Mouse (Mus musculus): ENCODE results near the gene Zfr.
"Not testable (repeated sequence)": the region's sequence is repeated elsewhere in the genome, so short reads cannot be mapped to it uniquely, and the experiment has no call there.

Zfr gene

DNA sequence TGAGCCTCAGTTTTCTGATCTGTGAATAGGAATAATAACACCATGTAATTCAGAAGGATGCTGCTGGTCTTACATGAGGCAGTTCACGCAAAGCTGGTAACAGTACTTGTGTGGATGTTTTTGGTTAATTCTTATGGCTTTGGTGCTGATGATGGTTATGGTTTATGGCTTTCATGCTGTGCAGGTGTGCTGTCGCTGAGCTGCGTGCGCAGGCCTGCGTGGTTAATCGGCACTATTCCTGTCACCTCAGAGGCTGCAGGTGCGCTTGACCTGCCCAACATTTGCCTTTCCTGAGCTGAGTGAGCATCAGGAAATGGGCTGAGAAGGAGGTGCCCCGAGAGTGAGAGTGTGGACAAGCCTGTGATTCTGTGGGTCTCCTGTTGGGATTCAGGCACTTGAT, 98.5 kb downstream of the Zfr start:
- DNase-seq (ENCODE audit: low spot score): no peak

DNA sequence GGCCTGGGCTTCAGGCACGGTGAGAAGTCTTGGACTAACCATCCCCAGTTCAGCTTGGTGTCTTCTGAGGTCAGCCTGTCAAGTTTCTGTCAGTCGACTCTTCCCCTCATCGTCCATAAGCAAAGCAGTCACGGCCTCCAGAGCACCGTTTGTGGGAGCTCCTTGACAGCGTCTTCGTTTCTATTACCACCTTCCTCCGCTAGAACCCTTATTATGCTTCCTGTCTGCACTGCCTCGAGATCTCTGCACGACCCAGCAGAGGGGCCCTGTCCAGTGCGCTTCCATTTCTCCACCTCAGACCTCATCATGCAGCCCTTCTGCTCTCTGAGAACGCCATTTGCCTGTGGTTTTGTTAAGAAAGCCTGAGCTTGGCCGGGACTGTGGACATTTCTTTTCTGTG, 99.2 kb downstream of the Zfr start:
- no peak for DNase-seq (ENCODE audit: low spot score)

GRCm38 (mm10) chr15:12217332-12217731, 99.7 kb downstream of the Zfr start:
- not testable (repeated sequence) for DNase-seq (ENCODE audit: low spot score)

DNA sequence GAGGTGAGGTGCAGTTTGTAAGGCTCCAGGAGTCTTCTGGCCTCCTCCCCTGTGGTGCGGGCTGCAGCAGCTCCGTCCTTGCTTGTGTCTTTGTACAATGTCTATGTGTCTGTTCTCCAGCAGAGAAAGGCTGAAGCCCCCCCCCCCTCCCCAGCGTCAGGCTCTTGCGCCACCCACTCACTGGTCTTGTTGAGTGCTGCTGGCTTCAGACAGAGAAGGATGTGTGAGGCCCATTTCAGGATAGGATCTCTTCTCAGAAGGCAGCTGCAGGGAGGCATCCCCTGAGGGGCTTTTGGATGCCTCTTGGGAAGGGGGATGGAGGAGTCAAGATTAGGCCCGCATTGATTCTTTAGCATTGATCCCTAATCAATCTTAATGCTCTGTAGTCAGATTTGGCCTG, 100.2 kb downstream of the Zfr start:
- no peak for DNase-seq (ENCODE audit: low spot score)

- no peak for DNase-seq (ENCODE audit: low spot score)
These were observed 101.2 kb downstream of the Zfr start for GRCm38 (mm10) chr15:12218583-12219382.

DNA sequence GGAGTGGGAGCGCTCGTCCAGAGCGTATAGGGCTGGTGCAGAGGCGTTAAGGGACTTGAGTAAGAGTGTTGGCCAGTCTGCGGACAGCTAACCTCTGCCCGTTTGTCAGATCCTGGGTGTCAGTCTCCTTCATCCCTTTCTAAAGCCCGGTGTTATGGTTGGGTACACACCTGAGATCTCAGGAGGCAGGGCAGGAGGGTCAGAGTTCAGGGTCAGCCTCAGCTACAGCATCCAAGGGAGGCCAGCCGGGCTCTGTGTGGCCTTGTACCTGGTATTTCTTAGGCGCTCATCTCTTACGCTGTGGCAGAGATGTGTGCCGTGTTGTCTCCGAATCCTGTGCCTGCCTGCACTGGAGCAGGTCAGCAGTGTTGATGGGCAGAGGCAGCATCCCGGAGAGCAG, 103.5 kb downstream of the Zfr start:
- no peak for DNase-seq (ENCODE audit: low spot score)

DNA sequence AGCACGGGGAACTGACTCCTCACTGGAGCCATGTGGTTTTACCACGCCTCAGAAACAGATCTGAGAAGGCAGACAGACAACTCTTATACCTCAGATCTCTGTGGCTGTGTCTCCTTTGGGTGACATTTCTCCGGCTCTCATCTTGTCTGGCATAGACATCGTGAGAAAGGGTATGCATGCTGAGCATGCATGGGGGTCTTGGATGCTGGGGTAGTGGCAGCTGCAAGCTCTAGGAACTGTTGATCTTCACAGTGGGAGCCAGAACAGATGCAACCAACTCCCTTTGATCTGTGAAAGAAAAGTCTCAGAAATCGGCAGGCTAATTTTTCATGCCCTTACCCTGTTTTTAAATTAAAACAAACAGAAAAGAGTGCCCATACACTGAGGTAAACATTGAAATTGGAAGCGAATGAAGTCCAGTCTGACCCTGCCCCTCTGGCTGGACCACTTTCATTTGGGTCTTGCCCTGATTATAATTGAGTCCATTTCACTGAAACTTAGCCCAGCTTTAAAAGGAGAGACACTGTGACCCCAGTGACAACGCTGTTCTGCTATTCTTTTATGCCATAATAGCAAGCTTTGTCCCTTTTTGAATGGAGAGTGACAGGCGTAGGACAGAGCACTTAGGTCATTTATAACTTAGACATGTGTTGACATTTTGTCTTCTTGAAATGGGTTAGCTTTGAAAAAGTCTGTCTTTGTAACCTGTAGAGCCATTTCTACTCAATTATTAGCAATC, 105.1 kb downstream of the Zfr start:
- DNase-seq (ENCODE audit: low spot score): no peak

DNA sequence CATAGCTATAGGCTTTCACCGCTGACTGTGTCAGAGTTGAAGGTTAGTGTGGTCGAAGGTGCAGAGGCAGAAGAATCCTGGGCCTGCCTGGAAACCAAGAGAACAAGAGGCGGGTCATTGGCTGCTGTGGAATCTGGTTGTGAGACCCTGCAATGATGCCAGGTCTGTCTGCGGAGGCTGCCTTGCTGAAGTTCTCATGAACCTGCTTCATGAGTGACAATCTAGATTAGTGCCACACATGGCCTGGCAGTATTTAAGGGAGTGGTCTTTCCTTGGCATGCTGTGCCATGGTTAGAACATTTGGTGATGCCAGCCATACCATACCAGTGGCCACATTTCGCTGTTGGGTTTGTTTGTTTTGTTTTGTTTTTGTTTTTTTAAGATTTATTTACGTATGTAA, 105.8 kb downstream of the Zfr start:
- no peak for DNase-seq (ENCODE audit: low spot score)

GRCm38 (mm10) chr15:12224239-12224638, 106.6 kb downstream of the Zfr start:
- no peak for DNase-seq (ENCODE audit: low spot score)

DNA sequence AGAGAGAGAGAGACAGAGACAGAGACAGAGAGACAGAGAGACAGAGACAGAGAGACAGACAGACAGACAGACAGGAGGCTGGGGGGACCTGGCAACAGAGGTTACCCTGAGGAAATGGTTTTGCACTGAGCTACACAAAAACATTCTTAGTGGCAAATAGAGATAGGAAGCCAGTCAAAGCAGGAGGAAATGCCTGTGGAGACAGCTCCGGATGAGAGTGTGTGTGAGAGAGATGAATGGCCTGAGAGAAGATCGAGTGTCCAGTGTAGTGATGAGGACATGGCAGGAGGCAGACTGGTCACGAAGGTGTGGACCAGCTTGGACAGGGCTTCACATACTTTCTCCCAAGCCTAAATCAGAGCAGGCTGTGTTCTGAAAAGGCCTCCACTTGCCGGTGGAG, 107.4 kb downstream of the Zfr start:
- DNase-seq (ENCODE audit: low spot score): no peak

DNA sequence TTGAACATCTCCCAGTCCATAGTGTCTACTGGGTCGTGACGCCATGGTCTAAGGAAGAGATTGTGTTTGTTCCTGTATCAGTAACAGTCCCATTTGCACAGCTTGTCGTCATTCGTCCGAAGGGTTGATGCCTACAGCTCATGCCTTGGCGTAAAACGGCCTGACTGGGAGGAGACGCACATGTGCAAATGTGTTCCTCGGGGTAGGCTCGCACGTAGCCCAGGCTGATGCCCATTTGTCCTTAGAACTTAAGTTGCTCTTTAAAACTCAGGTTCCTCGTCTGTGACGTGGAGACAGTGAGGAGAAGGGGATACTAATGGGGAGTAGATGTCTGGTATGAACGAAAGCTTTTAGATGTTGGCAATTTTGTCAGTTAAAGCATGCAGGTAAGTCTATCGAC, 109.3 kb downstream of the Zfr start:
- DNase-seq (ENCODE audit: low spot score): no peak

GRCm38 (mm10) chr15:12227355-12227754, 109.7 kb downstream of the Zfr start:
- DNase-seq (ENCODE audit: low spot score): no peak

- no peak for DNase-seq (ENCODE audit: low spot score)
These were observed 112.1 kb downstream of the Zfr start for GRCm38 (mm10) chr15:12229603-12230242.

- no peak for DNase-seq (ENCODE audit: low spot score)
These were observed 112.8 kb downstream of the Zfr start for GRCm38 (mm10) chr15:12230243-12230935.

- no peak for DNase-seq (ENCODE audit: low spot score)
These were observed 113.8 kb downstream of the Zfr start for GRCm38 (mm10) chr15:12231462-12231861.

DNA sequence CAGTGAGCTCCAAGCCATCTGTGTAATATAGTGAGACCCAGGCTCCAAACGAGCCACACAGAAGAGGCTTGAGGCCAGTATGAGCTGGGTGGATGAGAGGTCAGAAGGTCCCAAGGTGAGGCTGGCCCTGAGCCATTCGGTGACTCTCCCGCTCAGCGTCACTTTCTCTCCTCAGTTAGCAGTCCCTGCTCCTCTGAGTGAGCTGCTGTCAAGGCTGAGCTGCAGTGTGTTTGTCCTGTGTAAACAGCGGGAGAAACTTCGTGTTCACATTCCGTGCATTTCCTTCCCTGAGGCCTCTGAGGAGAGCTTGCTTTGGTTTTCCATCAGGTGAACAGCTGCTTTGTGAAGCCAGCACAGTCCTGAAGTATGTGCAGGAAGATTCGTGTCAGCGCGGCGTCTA, 114.8 kb downstream of the Zfr start:
- DNase-seq (ENCODE audit: low spot score): no peak

DNA sequence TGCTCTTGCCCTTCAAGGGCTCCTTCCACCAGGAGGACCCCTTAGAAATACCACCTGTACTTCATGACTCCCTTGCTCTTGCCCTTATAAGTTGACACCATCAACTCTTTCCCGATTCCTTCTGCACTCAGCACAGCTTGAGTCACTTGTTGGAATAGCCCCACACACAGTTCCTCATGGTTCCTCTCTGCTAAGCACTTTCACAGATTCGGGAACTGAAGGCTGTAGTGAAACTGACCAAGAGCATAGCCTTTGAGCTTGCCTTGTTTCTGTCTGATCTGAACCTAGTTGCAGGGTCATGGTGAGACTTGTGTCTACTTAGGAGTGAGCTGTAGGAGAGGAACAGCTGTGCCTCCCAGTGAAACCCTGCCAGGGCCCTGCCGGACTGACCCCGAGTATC, 115.4 kb downstream of the Zfr start:
- no peak for DNase-seq (ENCODE audit: low spot score)
